Mouse (Mus musculus) kidney, adult 18-20 months (tissue): ENCODE results near the gene Palm2.

Experiments used
- DNase-seq: peaks from one replicate; pipeline ENCODE4 v3.0.0; 2021

Gene Palm2

GRCm38 (mm10) chr4:57514003-57514937 is 80.2 kb downstream of the Palm2 start:
- no peak for DNase-seq

GRCm38 (mm10) chr4:57515356-57515755 is 81.3 kb downstream of the Palm2 start:
- no peak for DNase-seq

GRCm38 (mm10) chr4:57523456-57523855 is 89.4 kb downstream of the Palm2 start:
- no peak for DNase-seq

- no peak for DNase-seq
These were observed 90.4 kb downstream of the Palm2 start for GRCm38 (mm10) chr4:57524461-57524860.

GRCm38 (mm10) chr4:57525221-57526011 is 91.4 kb downstream of the Palm2 start:
- no peak for DNase-seq

GRCm38 (mm10) chr4:57528296-57528695 is 94.2 kb downstream of the Palm2 start:
- DNase-seq: no peak

- DNase-seq: no peak
These were observed 99.6 kb downstream of the Palm2 start for GRCm38 (mm10) chr4:57533686-57534085.

GRCm38 (mm10) chr4:57534232-57534631 is 100.2 kb downstream of the Palm2 start:
- no peak for DNase-seq

- no peak for DNase-seq
These were observed 101.0 kb downstream of the Palm2 start for GRCm38 (mm10) chr4:57535087-57535486.

- no peak for DNase-seq
These were observed 104.1 kb downstream of the Palm2 start for GRCm38 (mm10) chr4:57538029-57538688.

- DNase-seq: no peak
These were observed 109.7 kb downstream of the Palm2 start for GRCm38 (mm10) chr4:57543692-57544256.

GRCm38 (mm10) chr4:57547785-57548184 is 113.7 kb downstream of the Palm2 start:
- no peak for DNase-seq

GRCm38 (mm10) chr4:57550216-57550615 is 116.2 kb downstream of the Palm2 start:
- DNase-seq: no peak

- no peak for DNase-seq
These were observed 123.1 kb downstream of the Palm2 start for GRCm38 (mm10) chr4:57557102-57557501.

- no peak for DNase-seq
These were observed 125.4 kb downstream of the Palm2 start for GRCm38 (mm10) chr4:57559438-57559837.

- no peak for DNase-seq
These were observed 126.0 kb downstream of the Palm2 start for GRCm38 (mm10) chr4:57560010-57560409.

GRCm38 (mm10) chr4:57561055-57561454 is 127.0 kb downstream of the Palm2 start:
- DNase-seq: no peak

- no peak for DNase-seq
These were observed 131.2 kb downstream of the Palm2 start for GRCm38 (mm10) chr4:57565283-57565682.

GRCm38 (mm10) chr4:57565811-57566210 is 131.8 kb downstream of the Palm2 start:
- no peak for DNase-seq

GRCm38 (mm10) chr4:57567666-57568206 is 133.7 kb downstream of the Palm2 start, which contains the start of gene Pakap:
Pakap (plus strand) TSS chr4:57568179.
- DNase-seq: peak; percentile 16

GRCm38 (mm10) chr4:57568268-57569068 is 134.4 kb downstream of the Palm2 start:
- DNase-seq: no peak

GRCm38 (mm10) chr4:57569069-57569355 is 135.0 kb downstream of the Palm2 start:
- DNase-seq: no peak
